Mouse (Mus musculus) layer of hippocampus, adult 6 months (tissue): ENCODE measurements around the gene Il1f9. TPM values are rescaled to one million over a fixed set of nuclear protein-coding genes. Genes with fewer than 3 reads are reported as not detected.

Source experiments
- long read RNA-seq, 2 experiments: library from polyadenylated mRNA; unstranded; transcript quantifications; one replicate each; pipeline ENCODE4 v2.0.0; 2019 to 2020
- polyA plus RNA-seq: library from polyadenylated mRNA; unstranded; fragments of <200 nt; fragmentation: Nextera tagmentation; gene quantifications from 2 replicates; pipeline ENCODE4 v1.2.3, GENCODE M21; 2021

The Il1f9 gene
- not detected in 2 replicates for polyA plus RNA-seq
- long read RNA-seq, experiment 1 = 0 reads
- long read RNA-seq, experiment 2 = 0 reads

GRCm38 (mm10) chr2:24186176-24186575, at the start of gene Il1f9:
TSS of gene Il1f9 (plus strand) at chr2:24186476.

GRCm38 (mm10) chr2:24152861-24153260, 33.4 kb upstream of the Il1f9 start, which contains the start of gene Il1f8:
TSS of gene Il1f8 (plus strand) at chr2:24153161.

GRCm38 (mm10) chr2:24215118-24215517, 28.8 kb downstream of the Il1f9 start, which contains the start of gene Il1f6:
TSS of gene Il1f6 (plus strand) at chr2:24215418.

Other genes with a start within 250 kb of the Il1f9 start
- gene Hnmt, start 137.1 kb upstream of the Il1f9 start, polyA plus RNA-seq = 29.5 and 33.1 TPM in 2 replicates
- not detected in 2 replicates for gene Tbpl2, start 89.9 kb upstream of the Il1f9 start, polyA plus RNA-seq
- gene Il1f8, start 33.3 kb upstream of the Il1f9 start, polyA plus RNA-seq = not detected in 2 replicates
- gene Il1f6, start 28.9 kb downstream of the Il1f9 start, polyA plus RNA-seq = not detected in 2 replicates
- gene Il1f5, start 90.5 kb downstream of the Il1f9 start, polyA plus RNA-seq = not detected in 2 replicates
- not detected in 2 replicates for gene Il1f10, start 104.7 kb downstream of the Il1f9 start, polyA plus RNA-seq
- gene Il1rn, start 150.4 kb downstream of the Il1f9 start, polyA plus RNA-seq = 0.11 TPM in 1 of 2 replicates, not detected in the other
- 0.28 and 0.53 TPM in 2 replicates for gene Psd4, start 181.1 kb downstream of the Il1f9 start, polyA plus RNA-seq